Mouse (Mus musculus) heart, embryonic 16.5 days (tissue): Measurements from ENCODE around the gene Rpl18a. TPM values are rescaled to one million over a fixed set of nuclear protein-coding genes. Genes with fewer than 3 reads are reported as not detected.

Experiments used
- ATAC-seq: fragments of 200-750 bp; cut with Nextera tagmentation; replicated peaks from 2 replicates; pipeline ENCODE4 v1.8.0; 2017; ENCODE audit warnings: moderate number of reproducible peaks; ENCODE audit not compliant: insufficient read depth, low FRiP score; ENCODE audit errors: extremely low read depth
- H3K27ac ChIP-seq: fragments of 300-500 bp; sonication (generic); 2 replicates; pipeline ENCODE4 v1.5.1; 2014; ENCODE audit warnings: mild to moderate bottlenecking, low read length, control low read depth, moderate library complexity
- H3K27me3 ChIP-seq: fragments of 300-500 bp; sonication (generic); 2 replicates; pipeline ENCODE4 v1.6.1; 2014; ENCODE audit warnings: low read length, mixed read lengths; ENCODE audit not compliant: control insufficient read depth, insufficient read depth
- H3K36me3 ChIP-seq: fragments of 300-500 bp; sonication (generic); 2 replicates; pipeline ENCODE4 v1.6.1; 2014; ENCODE audit not compliant: control insufficient read depth, insufficient read depth
- H3K4me1 ChIP-seq: fragments of 300-500 bp; sonication (generic); 2 replicates; pipeline ENCODE4 v1.6.1; 2014; ENCODE audit warnings: low read length, mixed read lengths; ENCODE audit not compliant: control insufficient read depth, insufficient read depth
- H3K4me2 ChIP-seq: fragments of 300-500 bp; sonication (generic); 2 replicates; pipeline ENCODE4 v1.6.1; 2014; ENCODE audit warnings: low read depth, mild to moderate bottlenecking, control low read depth, low read length
- H3K4me3 ChIP-seq: fragments of 300-500 bp; sonication (generic); 2 replicates; pipeline ENCODE4 v1.5.1; 2014; ENCODE audit warnings: mild to moderate bottlenecking, control low read depth, low read length
- H3K9ac ChIP-seq: fragments of 300-500 bp; sonication (generic); 2 replicates; pipeline ENCODE4 v1.6.1; 2014; ENCODE audit warnings: low read length, control low read depth
- H3K9me3 ChIP-seq: fragments of 300-500 bp; sonication (generic); replicated peaks from 2 replicates; pipeline ENCODE4 v1.6.1; 2016; ENCODE audit warnings: low read length; ENCODE audit not compliant: control insufficient read depth
- WGBS: fragments of 180-500 bp; shearing (Covaris S2); extraction: QIAGEN DNeasy Blood & Tissue Kit; methylation state at CpG from one replicate; pipeline ENCODE4 v1.1.7; 2014; 5-methylcytosine and 5-hydroxymethylcytosine counted together
- microRNA counts: library from miRNA; unstranded; fragments of <30 nt; microRNA quantifications from one replicate; lab custom pipeline; 2016
- microRNA-seq: library from miRNA; unstranded; fragments of <30 nt; microRNA quantifications from one replicate; pipeline ENCODE4, GENCODE M21; 2017
- polyA plus RNA-seq: library from polyadenylated mRNA; unstranded; fragments of >200 nt; fragmentation: Nextera tagmentation; extraction: Ambion mirVana; gene quantifications from 2 replicates; pipeline ENCODE4 v1.2.1, GENCODE M21; 2015

Rpl18a gene
- polyA plus RNA-seq, 1 experiment from 2014 or later: 2,334 TPM

GRCm38 (mm10) chr8:70846371-70847154, 50.6 kb downstream of the Rpl18a start:
- Histone ChIP-seq H3K9ac (no peak overlapping the region), H3K27me3 (no peaks in the 10 kb centered on the region; the same call in 1 of the 2 replicates), H3K9me3 (no peaks in the 10 kb centered on the region), H3K4me1 (no peaks in the 10 kb centered on the region), H3K36me3 (no peaks in the 10 kb centered on the region), H3K4me2 (no peak overlapping the region), H3K27ac (no peak overlapping the region), H3K4me3 (no peak overlapping the region)
- ATAC-seq: no peak
- WGBS: 44% methylated on average over 15 of the region's 15 CpGs

GRCm38 (mm10) chr8:70845108-70845507, 52.1 kb downstream of the Rpl18a start:
- WGBS: 44% methylated on average over 5 of the region's 5 CpGs
- Histone ChIP-seq H3K4me1 (0 out of 2 replicates have a peak, but pooled peaks cover under 1% of the 10 kb centered on the region), H3K27me3 (no peaks in the 10 kb centered on the region; the same call in 1 of the 2 replicates), H3K9ac (no peak overlapping the region), H3K4me2 (no peak overlapping the region), H3K9me3 (no peaks in the 10 kb centered on the region), H3K27ac (no peak overlapping the region), H3K4me3 (no peak overlapping the region), H3K36me3 (no peaks in the 10 kb centered on the region)
- no peak for ATAC-seq

MicroRNAs within 50 kb of the gene (microRNA counts, 519-probe panel; counts per million panel counts)
- microRNA mmu-miR-1969 (lab: Ali Mortazavi, UCI): not detected

Small RNA genes lying within 50 kb of the gene (microRNA-seq; reads per million reads assigned to microRNA genes)
- gene Mir1969 (2.7 reads per million, percentile 9 among the genes with 10 or more reads in this experiment), gene Mir7067 (not detected)

Other genes with a start within 250 kb of the Rpl18a start
- gene Pgpep1, start 237.0 kb downstream of the Rpl18a start, polyA plus RNA-seq: 35.5 and 36.7 TPM in 2 replicates
- gene Lsm4, start 224.2 kb downstream of the Rpl18a start, polyA plus RNA-seq: 252 and 258 TPM in 2 replicates
- 58.7 and 59.3 TPM in 2 replicates for gene Jund, start 198.5 kb downstream of the Rpl18a start, polyA plus RNA-seq
- gene Iqcn, start 194.0 kb downstream of the Rpl18a start, polyA plus RNA-seq: 0.05 TPM in 1 of 2 replicates, not detected in the other
- not detected in 2 replicates for gene Gm3336, start 178.9 kb downstream of the Rpl18a start, polyA plus RNA-seq
- gene Pde4c, start 173.7 kb downstream of the Rpl18a start, polyA plus RNA-seq: 0.38 and 0.55 TPM in 2 replicates
- gene Rab3a, start 142.7 kb downstream of the Rpl18a start, polyA plus RNA-seq: 29.1 and 30.0 TPM in 2 replicates
- gene Mpv17l2, start 136.5 kb downstream of the Rpl18a start, polyA plus RNA-seq: 44.0 and 50.5 TPM in 2 replicates
- 42.1 and 43.3 TPM in 2 replicates for gene Pik3r2, start 120.7 kb downstream of the Rpl18a start, polyA plus RNA-seq
- 7.3 and 9.3 TPM in 2 replicates for gene Mast3, start 92.4 kb downstream of the Rpl18a start, polyA plus RNA-seq
- 0.77 and 1.6 TPM in 2 replicates for gene Il12rb1, start 89.0 kb downstream of the Rpl18a start, polyA plus RNA-seq
- 3.7 and 3.8 TPM in 2 replicates for gene Arrdc2, start 57.7 kb downstream of the Rpl18a start, polyA plus RNA-seq
- gene Kcnn1, start 34.2 kb downstream of the Rpl18a start, polyA plus RNA-seq: 4.1 and 4.2 TPM in 2 replicates
- 82.3 and 91.8 TPM in 2 replicates for gene Ccdc124, start 23.5 kb downstream of the Rpl18a start, polyA plus RNA-seq
- gene Slc5a5, start 4.7 kb downstream of the Rpl18a start, polyA plus RNA-seq: 0.31 and 0.43 TPM in 2 replicates
- 36.9 and 38.1 TPM in 2 replicates for gene Map1s, start 8.5 kb upstream of the Rpl18a start, polyA plus RNA-seq